Mouse (Mus musculus) large intestine, adult 2 months (tissue): Measurements from ENCODE around the gene Apoc1. TPM values are rescaled to one million over a fixed set of nuclear protein-coding genes. Genes with fewer than 3 reads are reported as not detected.

ENCODE experiments used
- DNase-seq: peaks from one replicate; pipeline ENCODE4 v3.0.0-alpha.2; 2012; ENCODE audit warnings: low read depth, low spot score
- WGBS: fragments of 180-500 bp; shearing (Covaris S2); methylation state at CpG from one replicate; pipeline ENCODE4 v1.1.7; 2018; 5-methylcytosine and 5-hydroxymethylcytosine counted together
- polyA plus RNA-seq: library from polyadenylated mRNA; depleted of rRNA; stranded (reverse); fragments of >200 nt; gene quantifications from 2 replicates; pipeline ENCODE4 v1.2.3, GENCODE M21; 2012; rRNA removed

Apoc1 gene
- polyA plus RNA-seq, 1 experiment, result 0.29 TPM

DNA sequence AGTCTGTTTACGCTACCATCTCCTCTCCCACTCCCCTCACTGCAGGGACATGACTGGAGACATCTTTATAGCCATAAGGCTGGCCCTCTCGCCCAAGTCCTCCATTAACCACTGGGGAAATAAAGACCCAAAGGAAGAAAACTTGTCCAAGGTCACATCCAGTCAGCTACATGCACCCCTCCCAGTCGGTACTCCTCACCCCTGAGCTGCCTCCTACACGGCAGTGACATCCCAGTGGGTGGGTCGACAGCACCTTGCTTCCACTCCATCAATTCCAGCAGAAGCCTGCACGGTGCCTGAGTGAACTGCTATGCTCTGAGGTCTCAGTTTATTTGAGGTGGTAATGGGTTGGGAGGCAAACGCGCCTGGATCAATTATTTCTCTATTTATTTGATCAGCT lies 28.5 kb downstream of the Apoc1 start:
- no peak for DNase-seq
- 8% methylated on average over 8 of the region's 8 CpGs for WGBS

DNA sequence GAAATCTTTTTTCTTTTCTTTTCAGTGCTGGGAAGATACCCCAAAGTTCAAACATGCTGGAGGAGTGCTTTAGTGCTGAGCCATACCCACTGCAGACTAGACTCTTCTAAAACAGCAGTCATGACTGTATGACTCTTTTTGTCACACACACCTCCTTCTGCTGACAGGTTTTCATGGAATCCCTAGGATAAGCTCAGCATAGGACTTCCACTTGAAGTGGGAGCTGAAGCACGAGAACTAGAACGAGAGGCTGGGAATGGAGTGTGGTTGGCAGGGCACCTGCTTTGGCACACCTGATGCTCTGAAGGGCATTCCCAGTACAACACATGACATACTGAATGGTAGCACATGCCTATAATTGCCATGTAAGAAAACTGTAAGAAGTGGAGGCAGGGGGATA lies 39.8 kb downstream of the Apoc1 start:
- DNase-seq, result no peak
- WGBS, result 95% methylated on average over 2 of the region's 2 CpGs

DNA sequence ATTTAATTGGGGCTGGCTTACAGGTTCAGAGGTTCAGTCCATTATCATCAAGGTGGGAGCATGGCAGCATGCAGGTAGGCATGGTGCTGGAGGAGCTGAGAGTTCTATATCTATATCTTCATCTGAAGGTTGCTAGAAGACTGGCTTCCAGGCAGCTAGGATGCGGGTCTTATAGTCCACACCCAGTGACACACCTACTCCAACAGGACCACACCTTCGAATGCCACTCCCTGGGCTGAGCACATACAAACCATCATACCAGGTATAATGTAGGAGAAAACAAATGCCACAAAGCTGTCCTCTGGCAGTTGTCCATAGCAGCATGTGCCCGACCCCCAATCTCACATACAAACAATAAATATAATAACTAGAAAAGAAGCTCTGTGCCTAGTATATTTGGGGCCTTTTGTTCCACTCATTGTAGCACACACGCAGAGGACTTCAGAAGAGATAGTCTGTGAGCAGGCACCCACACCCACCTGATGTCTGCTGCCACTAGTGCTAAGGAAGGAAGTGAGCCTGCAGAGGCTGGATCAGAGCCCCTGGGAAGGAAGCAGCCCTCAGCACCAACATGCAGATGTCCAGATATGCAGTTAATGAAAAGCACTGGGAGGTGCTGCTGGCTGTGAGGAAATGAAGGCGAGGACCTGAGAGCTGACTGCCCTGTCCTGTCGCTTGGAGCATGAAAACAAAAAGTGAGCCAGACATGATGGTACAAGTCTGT lies 41.2 kb downstream of the Apoc1 start:
- WGBS, result 56% methylated on average over 6 of the region's 6 CpGs
- DNase-seq, result no peak

DNA sequence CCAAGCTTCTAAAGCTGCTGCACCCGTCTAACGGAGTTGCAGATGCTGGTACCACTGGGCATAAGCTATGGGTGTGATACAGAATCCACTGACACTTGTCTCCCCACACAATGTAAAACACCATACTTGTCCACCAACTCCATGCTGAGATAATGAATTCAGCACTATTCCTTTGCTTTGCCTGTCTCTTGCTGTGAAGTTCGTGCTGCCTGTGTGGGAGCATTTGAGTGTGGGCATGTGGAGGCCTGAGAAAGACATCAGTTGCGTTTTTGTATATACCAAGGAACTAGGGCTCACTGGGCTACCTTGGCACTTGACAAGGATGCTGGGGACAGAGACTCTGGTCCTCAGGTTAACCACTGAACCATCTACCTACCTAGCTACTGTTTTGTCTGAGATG lies 51.2 kb downstream of the Apoc1 start:
- WGBS, result 90% methylated on average over 4 of the region's 4 CpGs
- no peak for DNase-seq

Other genes with a start within 250 kb of the Apoc1 start
- 7.1 and 10.7 TPM in 2 replicates for gene Mark4, start 233.8 kb downstream of the Apoc1 start, polyA plus RNA-seq
- 6.0 and 6.6 TPM in 2 replicates for gene Exoc3l2, start 229.3 kb downstream of the Apoc1 start, polyA plus RNA-seq
- 8.3 and 11.1 TPM in 2 replicates for gene Bloc1s3, start 184.3 kb downstream of the Apoc1 start, polyA plus RNA-seq
- 106 and 108 TPM in 2 replicates for gene Trappc6a, start 184.3 kb downstream of the Apoc1 start, polyA plus RNA-seq
- 0.19 and 0.21 TPM in 2 replicates for gene Nkpd1, start 174.8 kb downstream of the Apoc1 start, polyA plus RNA-seq
- 77.1 and 78.1 TPM in 2 replicates for gene Ppp1r37, start 129.6 kb downstream of the Apoc1 start, polyA plus RNA-seq
- 2.5 and 4.2 TPM in 2 replicates for gene Zfp296, start 115.4 kb downstream of the Apoc1 start, polyA plus RNA-seq
- gene Gemin7, start 115.1 kb downstream of the Apoc1 start, polyA plus RNA-seq, result 95.0 and 95.2 TPM in 2 replicates
- gene Clasrp, start 88.2 kb downstream of the Apoc1 start, polyA plus RNA-seq, result 39.5 and 76.8 TPM in 2 replicates
- 76.0 and 88.5 TPM in 2 replicates for gene Relb, start 63.2 kb downstream of the Apoc1 start, polyA plus RNA-seq
- gene Clptm1, start 27.6 kb downstream of the Apoc1 start, polyA plus RNA-seq, result 155 and 188 TPM in 2 replicates
- gene Apoc2, start 14.7 kb downstream of the Apoc1 start, polyA plus RNA-seq, result 201 and 493 TPM in 2 replicates
- 0.19 TPM in 1 of 2 replicates, not detected in the other for gene Gm44805, start 11.2 kb downstream of the Apoc1 start, polyA plus RNA-seq
- gene Apoc4, start 11.2 kb downstream of the Apoc1 start, polyA plus RNA-seq, result 1.3 and 1.4 TPM in 2 replicates
- 393 and 660 TPM in 2 replicates for gene Apoe, start 6.5 kb upstream of the Apoc1 start, polyA plus RNA-seq
- gene Tomm40, start 22.8 kb upstream of the Apoc1 start, polyA plus RNA-seq, result 97.8 and 115 TPM in 2 replicates
- gene Nectin2, start 57.8 kb upstream of the Apoc1 start, polyA plus RNA-seq, result 132 and 182 TPM in 2 replicates
- 27.0 and 28.4 TPM in 2 replicates for gene Bcam, start 78.4 kb upstream of the Apoc1 start, polyA plus RNA-seq
- 78.4 and 107 TPM in 2 replicates for gene Cblc, start 104.1 kb upstream of the Apoc1 start, polyA plus RNA-seq
- gene Bcl3, start 130.1 kb upstream of the Apoc1 start, polyA plus RNA-seq, result 94.9 and 95.0 TPM in 2 replicates
- 0.19 and 0.25 TPM in 2 replicates for gene Gm19345, start 159.3 kb upstream of the Apoc1 start, polyA plus RNA-seq
- gene Ceacam16, start 168.6 kb upstream of the Apoc1 start, polyA plus RNA-seq, result 0.47 and 0.66 TPM in 2 replicates
- gene Ceacam19, start 195.3 kb upstream of the Apoc1 start, polyA plus RNA-seq, result 0.03 and 0.07 TPM in 2 replicates
- gene Pvr, start 228.5 kb upstream of the Apoc1 start, polyA plus RNA-seq, result 8.8 and 13.4 TPM in 2 replicates